Mouse (Mus musculus) lung, embryonic 14.5 days (tissue): ENCODE data around the gene Snx10. TPM values are rescaled to one million over a fixed set of nuclear protein-coding genes. Genes with fewer than 3 reads are reported as not detected.

Experiments
- ATAC-seq: fragments of 200-750 bp; cut with Nextera tagmentation; 2 replicates; pipeline ENCODE4 v1.8.0; 2017; ENCODE audit warnings: mild to moderate bottlenecking, moderate TSS enrichment, moderate library complexity; ENCODE audit not compliant: insufficient read depth
- DNase-seq: peaks from one replicate; pipeline ENCODE4 v3.0.0-alpha.2; 2015
- H3K27ac ChIP-seq: fragments of 300-500 bp; sonication (generic); 2 replicates; pipeline ENCODE4 v1.5.1; 2014; ENCODE audit warnings: low read depth, mild to moderate bottlenecking, moderate library complexity
- H3K27me3 ChIP-seq: fragments of 300-500 bp; sonication (generic); 2 replicates; pipeline ENCODE4 v1.6.1; 2014; ENCODE audit warnings: low read length, control low read depth; ENCODE audit not compliant: insufficient read depth
- H3K36me3 ChIP-seq: fragments of 300-500 bp; sonication (generic); 2 replicates; pipeline ENCODE4 v1.6.1; 2014; ENCODE audit warnings: control low read depth; ENCODE audit not compliant: insufficient read depth
- H3K4me1 ChIP-seq: fragments of 300-500 bp; sonication (generic); 2 replicates; pipeline ENCODE4 v1.6.1; 2014; ENCODE audit warnings: antibody characterized with exemption, control low read depth; ENCODE audit not compliant: insufficient read depth
- H3K4me2 ChIP-seq: fragments of 300-500 bp; sonication (generic); 2 replicates; pipeline ENCODE4 v1.6.1; 2014; ENCODE audit warnings: mild to moderate bottlenecking
- H3K4me3 ChIP-seq: fragments of 300-500 bp; sonication (generic); 2 replicates; pipeline ENCODE4 v1.5.1; 2014; ENCODE audit warnings: low read depth, low read length
- H3K9ac ChIP-seq: fragments of 300-500 bp; sonication (generic); 2 replicates; pipeline ENCODE4 v1.6.1; 2014
- H3K9me3 ChIP-seq: fragments of 300-500 bp; sonication (generic); 2 replicates; pipeline ENCODE4 v1.6.1; 2016; ENCODE audit warnings: low read depth, low read length, control low read depth
- CTCF ChIP-seq: IDR thresholded peaks from 2 replicates; pipeline ENCODE4 v1.5.1; 2016; ENCODE audit warnings: antibody characterized with exemption, low read depth
- WGBS: fragments of 180-500 bp; shearing (Covaris S2); extraction: QIAGEN DNeasy Blood & Tissue Kit; methylation state at CpG from one replicate; pipeline ENCODE4 v1.1.7; 2014; 5-methylcytosine and 5-hydroxymethylcytosine counted together
- polyA plus RNA-seq: library from polyadenylated mRNA; unstranded; fragments of >200 nt; fragmentation: Nextera tagmentation; extraction: Ambion mirVana; gene quantifications from 2 replicates; pipeline ENCODE4 v1.2.1, GENCODE M21; 2014

Gene Snx10
- polyA plus RNA-seq, 1 experiment from 2014 or later = 11.3 TPM

- no peaks in the 10 kb centered on the region for H3K4me1 ChIP-seq
- 64% methylated on average over 1 of the region's 1 CpGs for WGBS
- no peak overlapping the region for H3K27ac ChIP-seq
- H3K9me3 ChIP-seq = no peaks in the 10 kb centered on the region
- DNase-seq (no peak), ATAC-seq (no peak)
- no peaks in the 10 kb centered on the region for H3K27me3 ChIP-seq
- H3K4me2 ChIP-seq = no peak overlapping the region
- no peaks in the 10 kb centered on the region for H3K36me3 ChIP-seq
- no peak overlapping the region for H3K9ac ChIP-seq
- H3K4me3 ChIP-seq = no peak overlapping the region
- no peak for TF ChIP-seq CTCF
Measured at GRCm38 (mm10) chr6:51510946-51511345, 12.8 kb upstream of the Snx10 start.

- Histone ChIP-seq H3K27ac (no peak overlapping the region), H3K4me2 (no peak overlapping the region), H3K9me3 (no peaks in the 10 kb centered on the region), H3K27me3 (no peaks in the 10 kb centered on the region), H3K9ac (no peak overlapping the region), H3K4me1 (no peaks in the 10 kb centered on the region), H3K4me3 (no peak overlapping the region), H3K36me3 (no peaks in the 10 kb centered on the region)
- ATAC-seq (no peak), DNase-seq (no peak)
- 69% methylated on average over 3 of the region's 3 CpGs for WGBS
- no peak for TF ChIP-seq CTCF
Measured at GRCm38 (mm10) chr6:51513745-51514144, 10.0 kb upstream of the Snx10 start.

GRCm38 (mm10) chr6:51514860-51515259 is 8.8 kb upstream of the Snx10 start:
- 85% methylated on average over 7 of the region's 7 CpGs for WGBS

GRCm38 (mm10) chr6:51523310-51523709 is 391 bp upstream of the Snx10 start:
- peak overlapping the region; percentile 91 for H3K4me2 ChIP-seq
- H3K9ac ChIP-seq = no peak overlapping the region
- peak overlapping the region; percentile 62 for H3K4me3 ChIP-seq
- H3K36me3 ChIP-seq = no peaks in the 10 kb centered on the region
- H3K4me1 ChIP-seq = no peaks in the 10 kb centered on the region
- ATAC-seq (no peak; the same call in 1 of the 2 replicates), DNase-seq (no peak)
- TF ChIP-seq CTCF = no peak
- H3K9me3 ChIP-seq = no peaks in the 10 kb centered on the region
- H3K27ac ChIP-seq = no peak overlapping the region
- WGBS = 13% methylated on average over 5 of the region's 5 CpGs
- H3K27me3 ChIP-seq = no peaks in the 10 kb centered on the region

More at GRCm38 (mm10) chr6:51514860-51515259, 8.8 kb upstream of the Snx10 start:
- H3K4me2 ChIP-seq = no peak overlapping the region
- no peaks in the 10 kb centered on the region for H3K36me3 ChIP-seq
- H3K9ac ChIP-seq = no peak overlapping the region
- no peak overlapping the region for H3K27ac ChIP-seq
- ATAC-seq (no peak), DNase-seq (no peak)
- TF ChIP-seq CTCF = no peak
- no peak overlapping the region for H3K4me3 ChIP-seq
- H3K9me3 ChIP-seq = no peaks in the 10 kb centered on the region
- no peaks in the 10 kb centered on the region for H3K27me3 ChIP-seq
- H3K4me1 ChIP-seq = no peaks in the 10 kb centered on the region

- peak; percentile 68; the same call in 1 of the 2 replicates for ATAC-seq
Measured at GRCm38 (mm10) chr6:51524321-51524931, 725 bp downstream of the Snx10 start.

GRCm38 (mm10) chr6:51525001-51525400 is 1.3 kb downstream of the Snx10 start:
- WGBS = 31% methylated on average over 5 of the region's 5 CpGs
- Histone ChIP-seq H3K27ac (no peak overlapping the region), H3K4me3 (peak overlapping the region; percentile 62), H3K4me1 (no peaks in the 10 kb centered on the region), H3K36me3 (no peaks in the 10 kb centered on the region), H3K27me3 (no peaks in the 10 kb centered on the region), H3K9ac (peak overlapping the region; percentile 32; the same call in 1 of the 2 replicates), H3K4me2 (peak overlapping the region; percentile 91), H3K9me3 (no peaks in the 10 kb centered on the region)
- no peak for TF ChIP-seq CTCF
- DNase-seq (no peak), ATAC-seq (0 out of 2 replicates have a peak, but pooled peaks have one; percentile 31)

More at GRCm38 (mm10) chr6:51524321-51524931, 725 bp downstream of the Snx10 start:
- Histone ChIP-seq H3K27ac (no peak overlapping the region), H3K4me3 (peak overlapping the region; percentile 62), H3K4me1 (no peaks in the 10 kb centered on the region), H3K9me3 (no peaks in the 10 kb centered on the region), H3K4me2 (peak overlapping the region; percentile 91), H3K36me3 (no peaks in the 10 kb centered on the region), H3K9ac (peak overlapping the region; percentile 64), H3K27me3 (no peaks in the 10 kb centered on the region)
- peak; percentile 66 for DNase-seq
- WGBS = 2% methylated on average over 21 of the region's 21 CpGs
- no peak for TF ChIP-seq CTCF

GRCm38 (mm10) chr6:51529457-51529856 is 5.8 kb downstream of the Snx10 start:
- no peaks in the 10 kb centered on the region for H3K4me1 ChIP-seq
- no peak overlapping the region for H3K9ac ChIP-seq
- DNase-seq (no peak), ATAC-seq (no peak)
- 79% methylated on average over 7 of the region's 7 CpGs for WGBS
- no peaks in the 10 kb centered on the region for H3K9me3 ChIP-seq
- H3K4me2 ChIP-seq = no peak overlapping the region
- no peaks in the 10 kb centered on the region for H3K27me3 ChIP-seq
- H3K27ac ChIP-seq = no peak overlapping the region
- no peaks in the 10 kb centered on the region for H3K36me3 ChIP-seq
- no peak for TF ChIP-seq CTCF
- no peak overlapping the region for H3K4me3 ChIP-seq
